Mouse (Mus musculus): ENCODE data around the gene Tppp3. TPM values are rescaled to one million over a fixed set of nuclear protein-coding genes. Genes with fewer than 3 reads are reported as not detected.

Tppp3 gene
- polyA plus RNA-seq, 1 experiment from 2014 or later, result 44.6 TPM

- H3K4me3 ChIP-seq, result no peak overlapping the region
- no peaks in the 10 kb centered on the region for H3K36me3 ChIP-seq
- H3K4me2 ChIP-seq (replicated peaks), result no peak overlapping the region
- no peaks in the 10 kb centered on the region for H3K27me3 ChIP-seq
- no peak for ATAC-seq (ENCODE audit: insufficient number of reproducible peaks, insufficient read depth, low FRiP score, low TSS enrichment)
- 7% methylated on average over 6 of the region's 6 CpGs for WGBS
- no peak overlapping the region for H3K9ac ChIP-seq
- peaks cover 9% of the 10 kb centered on the region; the same call in 1 of the 2 replicates for H3K4me1 ChIP-seq
- H3K9me3 ChIP-seq, result no peaks in the 10 kb centered on the region
- H3K27ac ChIP-seq, result no peak overlapping the region
These were observed 29.9 kb downstream of the Tppp3 start for GRCm38 (mm10) chr8:105441433-105441832.

GRCm38 (mm10) chr8:105438865-105439264 is 32.5 kb downstream of the Tppp3 start:
- no peaks in the 10 kb centered on the region for H3K9me3 ChIP-seq
- no peak for ATAC-seq (ENCODE audit: insufficient number of reproducible peaks, insufficient read depth, low FRiP score, low TSS enrichment)
- no peak overlapping the region for H3K4me2 ChIP-seq (replicated peaks)
- no peaks in the 10 kb centered on the region for H3K4me1 ChIP-seq
- WGBS, result 25% methylated on average over 5 of the region's 5 CpGs
- H3K9ac ChIP-seq, result no peak overlapping the region
- H3K27me3 ChIP-seq, result no peaks in the 10 kb centered on the region
- H3K27ac ChIP-seq, result no peak overlapping the region
- no peaks in the 10 kb centered on the region for H3K36me3 ChIP-seq
- no peak overlapping the region for H3K4me3 ChIP-seq

GRCm38 (mm10) chr8:105437078-105437748 is 34.1 kb downstream of the Tppp3 start:
- peaks cover 6% of the 10 kb centered on the region; the same call in 1 of the 2 replicates for H3K4me1 ChIP-seq
- no peak overlapping the region for H3K4me2 ChIP-seq (replicated peaks)
- H3K27ac ChIP-seq, result no peak overlapping the region
- 86% methylated on average over 5 of the region's 5 CpGs for WGBS
- no peak overlapping the region for H3K4me3 ChIP-seq
- ATAC-seq (ENCODE audit: insufficient number of reproducible peaks, insufficient read depth, low FRiP score, low TSS enrichment), result no peak
- H3K27me3 ChIP-seq, result no peaks in the 10 kb centered on the region
- H3K9ac ChIP-seq, result no peak overlapping the region
- no peaks in the 10 kb centered on the region for H3K36me3 ChIP-seq
- no peaks in the 10 kb centered on the region for H3K9me3 ChIP-seq

GRCm38 (mm10) chr8:105436218-105436617 is 35.1 kb downstream of the Tppp3 start:
- no peak for ATAC-seq (ENCODE audit: insufficient number of reproducible peaks, insufficient read depth, low FRiP score, low TSS enrichment)
- no peak overlapping the region for H3K4me2 ChIP-seq (replicated peaks)
- WGBS, result 73% methylated on average over 5 of the region's 5 CpGs

GRCm38 (mm10) chr8:105434136-105434535 is 37.2 kb downstream of the Tppp3 start:
- H3K4me2 ChIP-seq (replicated peaks), result no peak overlapping the region
- no peak for ATAC-seq (ENCODE audit: insufficient number of reproducible peaks, insufficient read depth, low FRiP score, low TSS enrichment)
- no peak overlapping the region for H3K4me3 ChIP-seq
- H3K36me3 ChIP-seq, result no peaks in the 10 kb centered on the region
- H3K4me1 ChIP-seq, result peaks cover 6% of the 10 kb centered on the region; the same call in 1 of the 2 replicates
- H3K9me3 ChIP-seq, result no peaks in the 10 kb centered on the region
- H3K27ac ChIP-seq, result no peak overlapping the region
- H3K9ac ChIP-seq, result no peak overlapping the region
- H3K27me3 ChIP-seq, result no peaks in the 10 kb centered on the region
- WGBS, result 67% methylated on average over 5 of the region's 5 CpGs

More at GRCm38 (mm10) chr8:105436218-105436617, 35.1 kb downstream of the Tppp3 start:
- Histone ChIP-seq H3K36me3 (no peaks in the 10 kb centered on the region), H3K9me3 (no peaks in the 10 kb centered on the region), H3K27ac (no peak overlapping the region), H3K9ac (no peak overlapping the region), H3K27me3 (no peaks in the 10 kb centered on the region), H3K4me1 (peaks cover 6% of the 10 kb centered on the region; the same call in 1 of the 2 replicates), H3K4me3 (no peak overlapping the region)

GRCm38 (mm10) chr8:105433511-105433910 is 37.8 kb downstream of the Tppp3 start:
- Histone ChIP-seq H3K9me3 (no peaks in the 10 kb centered on the region), H3K4me2 (replicated peaks) (no peak overlapping the region), H3K9ac (no peak overlapping the region), H3K27me3 (no peaks in the 10 kb centered on the region), H3K27ac (no peak overlapping the region), H3K4me3 (no peak overlapping the region), H3K4me1 (peaks cover 6% of the 10 kb centered on the region; the same call in 1 of the 2 replicates), H3K36me3 (no peaks in the 10 kb centered on the region)
- ATAC-seq (ENCODE audit: insufficient number of reproducible peaks, insufficient read depth, low FRiP score, low TSS enrichment), result no peak
- whole genome bisulfite sequencing, result 51% methylated on average over 5 of the region's 5 CpGs

GRCm38 (mm10) chr8:105433021-105433420 is 38.3 kb downstream of the Tppp3 start:
- no peak overlapping the region for H3K9ac ChIP-seq
- ATAC-seq (ENCODE audit: insufficient number of reproducible peaks, insufficient read depth, low FRiP score, low TSS enrichment), result no peak
- no peak overlapping the region for H3K4me2 ChIP-seq (replicated peaks)
- H3K27ac ChIP-seq, result no peak overlapping the region
- H3K36me3 ChIP-seq, result no peaks in the 10 kb centered on the region
- H3K4me3 ChIP-seq, result no peak overlapping the region
- 35% methylated on average over 6 of the region's 6 CpGs for whole genome bisulfite sequencing
- no peaks in the 10 kb centered on the region for H3K27me3 ChIP-seq
- H3K4me1 ChIP-seq, result peaks cover 6% of the 10 kb centered on the region; the same call in 1 of the 2 replicates
- H3K9me3 ChIP-seq, result no peaks in the 10 kb centered on the region

- Histone ChIP-seq H3K36me3 (no peaks in the 10 kb centered on the region), H3K4me3 (no peak overlapping the region), H3K27ac (no peak overlapping the region), H3K4me1 (peaks cover 6% of the 10 kb centered on the region; the same call in 1 of the 2 replicates), H3K4me2 (replicated peaks) (no peak overlapping the region), H3K9me3 (no peaks in the 10 kb centered on the region), H3K9ac (no peak overlapping the region), H3K27me3 (no peaks in the 10 kb centered on the region)
- WGBS, result 49% methylated on average over 7 of the region's 7 CpGs
- no peak for ATAC-seq (ENCODE audit: insufficient number of reproducible peaks, insufficient read depth, low FRiP score, low TSS enrichment)
These were observed 39.4 kb downstream of the Tppp3 start for GRCm38 (mm10) chr8:105431743-105432515.

- no peak overlapping the region for H3K9ac ChIP-seq
- H3K27me3 ChIP-seq, result no peaks in the 10 kb centered on the region
- no peak for ATAC-seq (ENCODE audit: insufficient number of reproducible peaks, insufficient read depth, low FRiP score, low TSS enrichment)
- no peaks in the 10 kb centered on the region for H3K9me3 ChIP-seq
- H3K4me1 ChIP-seq, result no peaks in the 10 kb centered on the region
- no peak overlapping the region for H3K4me3 ChIP-seq
- no peaks in the 10 kb centered on the region for H3K36me3 ChIP-seq
- WGBS, result 82% methylated on average over 6 of the region's 6 CpGs
- H3K4me2 ChIP-seq (replicated peaks), result no peak overlapping the region
- no peak overlapping the region for H3K27ac ChIP-seq
These were observed 44.4 kb downstream of the Tppp3 start for GRCm38 (mm10) chr8:105426878-105427277.

- H3K27me3 ChIP-seq, result no peaks in the 10 kb centered on the region
- H3K4me3 ChIP-seq, result no peak overlapping the region
- no peak overlapping the region for H3K4me2 ChIP-seq (replicated peaks)
- no peak overlapping the region for H3K9ac ChIP-seq
- no peaks in the 10 kb centered on the region for H3K4me1 ChIP-seq
- no peaks in the 10 kb centered on the region for H3K36me3 ChIP-seq
- no peak for ATAC-seq (ENCODE audit: insufficient number of reproducible peaks, insufficient read depth, low FRiP score, low TSS enrichment)
- no peaks in the 10 kb centered on the region for H3K9me3 ChIP-seq
- WGBS, result 62% methylated on average over 1 of the region's 1 CpGs
- H3K27ac ChIP-seq, result no peak overlapping the region
These were observed 49.3 kb downstream of the Tppp3 start for GRCm38 (mm10) chr8:105422006-105422405.

GRCm38 (mm10) chr8:105419800-105420199 is 51.5 kb downstream of the Tppp3 start:
- no peak overlapping the region for H3K27ac ChIP-seq
- no peaks in the 10 kb centered on the region for H3K9me3 ChIP-seq
- H3K4me1 ChIP-seq, result no peaks in the 10 kb centered on the region
- H3K27me3 ChIP-seq, result peaks cover 5% of the 10 kb centered on the region; the same call in 1 of the 2 replicates
- no peaks in the 10 kb centered on the region for H3K36me3 ChIP-seq
- no peak overlapping the region for H3K4me2 ChIP-seq (replicated peaks)
- no peak overlapping the region for H3K9ac ChIP-seq
- 89% methylated on average over 4 of the region's 4 CpGs for WGBS
- ATAC-seq (ENCODE audit: insufficient number of reproducible peaks, insufficient read depth, low FRiP score, low TSS enrichment), result no peak
- no peak overlapping the region for H3K4me3 ChIP-seq

- H3K4me3 ChIP-seq, result no peak overlapping the region
- H3K4me2 ChIP-seq (replicated peaks), result no peak overlapping the region
- H3K27me3 ChIP-seq, result peaks cover 10% of the 10 kb centered on the region
- H3K36me3 ChIP-seq, result no peaks in the 10 kb centered on the region
- H3K4me1 ChIP-seq, result no peaks in the 10 kb centered on the region
- H3K9me3 ChIP-seq, result no peaks in the 10 kb centered on the region
- WGBS, result 76% methylated on average over 2 of the region's 2 CpGs
- no peak overlapping the region for H3K27ac ChIP-seq
- no peak overlapping the region for H3K9ac ChIP-seq
- ATAC-seq (ENCODE audit: insufficient number of reproducible peaks, insufficient read depth, low FRiP score, low TSS enrichment), result no peak
These were observed 52.3 kb downstream of the Tppp3 start for GRCm38 (mm10) chr8:105418992-105419391.
